Mouse (Mus musculus): ENCODE data around the gene Pla2g7.

The Pla2g7 gene

GRCm38 (mm10) chr17:43581012-43581467 is 13.1 kb downstream of the Pla2g7 start:
- peak; percentile 10 for DNase-seq (ENCODE audit: low spot score)

- DNase-seq (ENCODE audit: low spot score) = no peak
These were observed 16.9 kb downstream of the Pla2g7 start for GRCm38 (mm10) chr17:43584771-43585170.

GRCm38 (mm10) chr17:43587278-43587677 is 19.4 kb downstream of the Pla2g7 start:
- DNase-seq (ENCODE audit: low spot score) = no peak

GRCm38 (mm10) chr17:43589750-43590149 is 21.9 kb downstream of the Pla2g7 start:
- no peak for DNase-seq (ENCODE audit: low spot score)

GRCm38 (mm10) chr17:43590531-43590930 is 22.6 kb downstream of the Pla2g7 start:
- DNase-seq (ENCODE audit: low spot score) = no peak

- no peak for DNase-seq (ENCODE audit: low spot score)
These were observed 24.7 kb downstream of the Pla2g7 start for GRCm38 (mm10) chr17:43592296-43593291.

GRCm38 (mm10) chr17:43597742-43598141 is 29.8 kb downstream of the Pla2g7 start:
- DNase-seq (ENCODE audit: low spot score) = no peak

GRCm38 (mm10) chr17:43598706-43599105 is 30.8 kb downstream of the Pla2g7 start:
- no peak for DNase-seq (ENCODE audit: low spot score)

- DNase-seq (ENCODE audit: low spot score) = peak; percentile 78
These were observed 38.8 kb downstream of the Pla2g7 start for GRCm38 (mm10) chr17:43606704-43607103.

- peak; percentile 27 for DNase-seq (ENCODE audit: low spot score)
These were observed 43.7 kb downstream of the Pla2g7 start for GRCm38 (mm10) chr17:43611586-43611985.

- no peak for DNase-seq (ENCODE audit: low spot score)
These were observed 44.3 kb downstream of the Pla2g7 start for GRCm38 (mm10) chr17:43612221-43612620.

- DNase-seq (ENCODE audit: low spot score) = no peak
These were observed 51.3 kb downstream of the Pla2g7 start for GRCm38 (mm10) chr17:43619156-43619555.

GRCm38 (mm10) chr17:43622076-43622475 is 54.2 kb downstream of the Pla2g7 start:
- no peak for DNase-seq (ENCODE audit: low spot score)

GRCm38 (mm10) chr17:43628246-43628645 is 60.3 kb downstream of the Pla2g7 start:
- no peak for DNase-seq (ENCODE audit: low spot score)

- DNase-seq (ENCODE audit: low spot score) = no peak
These were observed 61.2 kb downstream of the Pla2g7 start for GRCm38 (mm10) chr17:43629026-43629495.

- DNase-seq (ENCODE audit: low spot score) = peak; percentile 9
These were observed 61.9 kb downstream of the Pla2g7 start, which contains the start of gene Tdrd6 for GRCm38 (mm10) chr17:43629496-43630426. TSS of gene Tdrd6 (minus strand) at chr17:43630299.

GRCm38 (mm10) chr17:43630427-43630760 is 62.5 kb downstream of the Pla2g7 start:
- no peak for DNase-seq (ENCODE audit: low spot score)

- no peak for DNase-seq (ENCODE audit: low spot score)
These were observed 69.2 kb downstream of the Pla2g7 start for GRCm38 (mm10) chr17:43637146-43637545.

- no peak for DNase-seq (ENCODE audit: low spot score)
These were observed 72.9 kb downstream of the Pla2g7 start for GRCm38 (mm10) chr17:43640825-43641224.

- DNase-seq (ENCODE audit: low spot score) = no peak
These were observed 75.3 kb downstream of the Pla2g7 start for GRCm38 (mm10) chr17:43643191-43643590.

GRCm38 (mm10) chr17:43644375-43644774 is 76.5 kb downstream of the Pla2g7 start:
- DNase-seq (ENCODE audit: low spot score) = peak; percentile 51

GRCm38 (mm10) chr17:43645136-43645535 is 77.2 kb downstream of the Pla2g7 start:
- no peak for DNase-seq (ENCODE audit: low spot score)

Measured in urinary bladder, postnatal 14 days (tissue).